Mouse (Mus musculus) adrenal gland (tissue): Measurements from ENCODE around the gene 4933434E20Rik.

Experiments used
- intact Hi-C: fragments of 180-260 bp; cut with DNase I; formaldehyde crosslinking; loops from one replicate; pipeline ENCODE4 v1.15.1; 2025

The 4933434E20Rik gene

DNA sequence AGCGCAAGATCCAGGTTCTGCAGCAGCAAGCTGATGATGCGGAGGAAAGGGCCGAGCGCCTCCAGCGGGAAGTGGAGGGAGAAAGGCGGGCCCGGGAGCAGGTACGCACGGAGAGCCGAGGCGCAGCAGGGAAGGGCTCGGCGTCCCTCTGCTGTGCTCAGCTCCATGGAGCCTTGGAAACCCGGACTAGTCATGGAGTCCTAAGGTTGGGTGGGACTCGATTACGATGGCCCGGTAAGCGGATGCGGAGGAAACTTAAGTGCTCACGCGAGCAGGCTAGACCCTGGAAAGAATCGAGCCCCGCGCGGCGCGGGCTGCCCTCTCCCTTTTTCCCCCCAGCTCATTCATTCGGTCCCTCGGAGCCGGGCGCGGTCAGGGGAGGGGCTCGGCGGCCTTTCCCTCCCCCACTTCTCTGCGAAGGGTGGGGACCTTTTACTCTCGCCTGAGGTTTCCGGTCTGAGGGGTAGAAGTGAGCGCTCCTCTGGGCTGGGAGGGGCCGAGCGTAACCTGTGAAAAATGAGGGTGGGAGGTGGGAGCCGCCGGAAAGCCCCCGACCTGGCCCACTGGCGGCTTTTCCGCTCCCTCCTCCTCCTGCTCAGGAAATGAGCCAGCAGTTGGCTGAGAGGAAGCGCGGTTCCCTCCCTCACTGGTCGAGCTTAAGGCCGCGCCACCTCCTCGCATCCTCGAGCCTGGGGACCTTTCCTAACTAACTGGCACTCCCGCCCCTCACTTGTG is 28.5 kb downstream of the 4933434E20Rik start:
- intact Hi-C loops: loop anchor here (5.0 to 10.0 kb wide), 4 partner anchors 37 to 305 kb away; partner anchors contain the start of gene Ube2q1

DNA sequence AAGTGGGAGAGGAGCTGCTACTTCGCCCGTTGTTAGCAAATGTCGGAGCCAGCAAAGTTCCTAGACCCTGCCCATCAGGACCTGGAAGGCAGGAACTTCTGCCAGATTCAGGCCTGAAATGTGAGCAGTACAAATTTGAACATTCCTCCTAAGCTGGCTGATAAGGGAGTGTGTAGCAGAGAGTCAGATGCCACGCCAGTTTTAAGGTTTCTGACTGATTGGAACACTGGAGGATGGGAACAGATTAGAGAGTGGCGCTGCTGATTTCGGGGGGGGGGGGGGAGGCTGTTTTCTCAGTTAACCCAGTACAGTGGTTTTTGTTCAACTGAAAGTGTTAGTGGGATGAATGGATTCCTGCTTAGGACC is 29.0 kb downstream of the 4933434E20Rik start:
- intact Hi-C loops: loop anchor here (5.0 kb wide), 1 partner anchor 37 kb away; no protein-coding TSS in a partner anchor

DNA sequence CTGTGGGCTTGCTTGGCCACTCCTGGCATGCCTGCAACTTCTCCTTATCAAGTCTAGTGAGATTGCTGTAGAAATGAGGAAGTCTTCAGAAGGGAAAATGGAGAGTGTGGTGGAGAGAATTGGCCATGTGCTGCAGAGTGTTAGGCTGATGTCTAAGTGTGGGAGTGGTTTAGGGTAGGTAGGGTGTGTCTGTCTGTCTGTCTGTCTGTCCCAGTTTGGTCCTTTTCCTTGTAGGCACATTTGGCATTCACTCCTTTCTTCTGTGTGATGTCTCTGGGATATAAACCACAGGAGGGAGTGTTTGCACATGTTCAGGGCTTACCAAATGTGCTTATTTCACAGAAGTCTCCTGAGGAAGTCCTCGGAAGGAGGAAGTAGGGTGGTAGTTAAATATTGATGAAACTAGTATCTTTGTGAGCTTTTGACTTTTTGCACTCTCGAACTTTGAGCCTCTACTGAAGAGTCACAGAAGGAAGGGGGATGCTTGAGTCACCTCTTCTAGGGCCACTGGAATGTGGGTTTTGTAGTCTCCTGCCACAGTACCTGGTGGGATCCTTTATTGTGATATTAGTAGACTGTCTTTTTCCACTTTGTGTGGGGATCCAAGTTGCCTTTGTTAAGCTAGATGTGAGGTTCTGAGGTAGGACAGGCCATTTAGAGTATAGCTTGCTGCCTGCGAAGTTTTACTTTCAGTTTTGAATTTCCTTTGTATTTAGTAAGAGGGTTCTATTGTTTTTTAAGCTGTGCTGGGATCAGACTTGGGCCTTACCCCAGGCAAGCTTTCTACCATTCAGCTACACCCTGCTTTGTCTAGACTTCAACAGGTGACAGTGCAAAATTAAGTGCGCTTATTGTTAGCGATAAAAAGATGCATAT is 30.2 kb downstream of the 4933434E20Rik start:
- intact Hi-C loops: loop anchor here (5.0 kb wide), 1 partner anchor 36 kb away; no protein-coding TSS in a partner anchor

DNA sequence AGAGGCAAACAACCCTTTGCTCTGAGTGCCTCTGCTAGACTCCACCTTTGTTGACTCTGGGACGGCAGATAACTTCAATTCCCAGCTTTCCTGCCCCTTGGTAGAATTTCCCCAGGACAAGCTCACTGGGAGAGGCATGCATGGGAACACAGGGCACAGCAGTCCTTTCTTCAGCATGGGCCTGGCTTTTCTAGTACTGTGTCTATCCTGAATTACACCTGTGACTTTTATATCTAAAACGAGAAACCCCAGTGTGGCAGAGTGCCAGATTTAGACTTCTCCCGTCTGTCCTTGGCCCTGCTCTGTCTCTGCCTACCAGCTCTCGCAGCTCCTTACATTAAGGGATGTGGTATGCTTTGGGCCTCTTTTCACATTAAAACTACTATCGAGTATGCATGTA is 31.6 kb downstream of the 4933434E20Rik start:
- intact Hi-C loops: loop anchor here (5.0 kb wide), 1 partner anchor 34 kb away; no protein-coding TSS in a partner anchor

DNA sequence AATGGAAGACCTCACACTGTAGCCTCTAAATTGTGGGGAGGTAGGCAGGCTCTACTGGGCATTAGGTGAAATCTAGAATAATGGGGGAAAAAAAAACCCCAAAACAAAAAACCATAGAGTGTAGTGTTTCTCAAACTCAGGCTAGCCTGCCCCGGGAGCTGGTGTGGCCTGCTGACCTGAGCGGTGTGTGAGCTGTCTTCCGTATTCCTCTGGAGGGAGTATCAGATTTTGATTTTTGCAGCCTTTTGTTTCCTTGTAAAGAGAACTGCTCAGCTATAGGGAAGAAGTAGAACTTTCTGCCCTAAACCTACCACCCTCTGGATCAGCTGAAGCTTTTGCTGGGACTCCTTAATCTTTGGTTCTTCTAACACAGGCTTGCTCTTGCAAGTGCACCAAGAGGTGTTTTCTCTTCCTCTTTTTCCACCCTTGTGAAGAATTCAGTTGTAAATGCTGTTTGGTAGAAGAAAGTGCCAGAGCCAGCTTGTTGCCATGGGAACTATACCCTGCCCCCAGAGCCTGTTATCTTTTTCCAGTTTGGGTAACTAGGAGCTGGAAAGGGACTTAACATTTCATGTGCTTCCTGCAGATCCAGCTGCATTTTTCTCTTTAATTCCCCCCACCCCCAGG is 32.4 kb downstream of the 4933434E20Rik start:
- intact Hi-C loops: loop anchor here (5.0 kb wide), 1 partner anchor 33 kb away; no protein-coding TSS in a partner anchor

DNA sequence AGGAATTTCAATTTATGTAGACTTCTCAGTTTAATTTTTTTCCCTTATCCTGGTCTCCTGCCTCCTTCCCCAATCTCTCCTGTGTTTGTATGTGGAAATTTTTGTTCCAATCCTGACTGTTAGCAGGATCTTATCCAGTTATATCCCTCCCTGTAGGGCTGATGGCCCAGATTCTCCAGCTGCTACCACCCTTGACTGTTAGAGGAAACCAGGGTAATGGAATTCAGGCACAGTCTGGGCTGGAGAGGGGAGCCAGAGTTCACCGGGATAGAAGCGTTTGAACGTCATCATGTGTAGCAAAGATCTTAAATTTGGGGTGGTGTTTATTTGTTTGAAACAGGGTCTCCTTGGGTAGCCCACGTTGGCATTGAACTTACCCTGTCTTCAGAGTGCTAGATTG is 33.4 kb downstream of the 4933434E20Rik start:
- intact Hi-C loops: loop anchor here (5.0 kb wide), 1 partner anchor 33 kb away; no protein-coding TSS in a partner anchor

DNA sequence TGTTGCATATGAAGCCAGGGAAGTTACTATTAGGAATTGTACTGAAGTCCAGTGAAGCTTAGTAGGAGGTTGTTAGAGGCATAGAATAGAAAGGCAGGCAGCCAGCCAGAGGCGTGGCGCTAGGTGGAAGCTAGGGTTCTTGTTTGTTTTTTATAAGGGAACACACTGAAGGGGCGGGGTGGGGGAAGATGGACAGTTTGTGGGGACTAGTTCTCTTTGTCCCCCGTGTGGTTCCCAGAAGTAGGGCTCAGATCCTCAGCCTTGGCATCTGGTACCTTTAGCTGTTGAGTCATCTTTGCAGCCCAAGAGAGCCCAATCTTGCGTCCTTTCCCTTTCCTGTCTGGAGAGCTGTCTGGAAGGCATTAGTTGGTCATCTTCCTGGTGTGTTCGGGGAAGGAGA is 33.8 kb downstream of the 4933434E20Rik start:
- intact Hi-C loops: no loop called here

DNA sequence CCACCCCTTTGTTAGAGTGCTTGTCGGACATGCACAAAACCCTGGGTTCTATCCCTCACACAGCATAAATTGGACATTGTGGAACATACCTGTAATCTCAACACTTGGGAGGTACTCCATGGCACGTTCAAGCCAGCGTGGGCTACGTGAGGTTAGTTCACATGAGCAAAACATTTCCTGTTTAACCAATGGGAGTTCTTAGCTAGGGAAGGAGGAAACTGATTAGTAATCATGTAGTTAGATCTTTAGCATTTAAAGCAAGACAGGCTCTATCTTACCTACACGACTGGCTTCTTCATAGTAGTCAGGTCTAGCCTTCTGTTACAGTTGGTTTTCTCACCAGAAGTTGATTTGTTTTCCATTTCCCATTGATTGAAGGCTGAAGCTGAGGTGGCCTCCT is 34.6 kb downstream of the 4933434E20Rik start:
- intact Hi-C loops: no loop called here

DNA sequence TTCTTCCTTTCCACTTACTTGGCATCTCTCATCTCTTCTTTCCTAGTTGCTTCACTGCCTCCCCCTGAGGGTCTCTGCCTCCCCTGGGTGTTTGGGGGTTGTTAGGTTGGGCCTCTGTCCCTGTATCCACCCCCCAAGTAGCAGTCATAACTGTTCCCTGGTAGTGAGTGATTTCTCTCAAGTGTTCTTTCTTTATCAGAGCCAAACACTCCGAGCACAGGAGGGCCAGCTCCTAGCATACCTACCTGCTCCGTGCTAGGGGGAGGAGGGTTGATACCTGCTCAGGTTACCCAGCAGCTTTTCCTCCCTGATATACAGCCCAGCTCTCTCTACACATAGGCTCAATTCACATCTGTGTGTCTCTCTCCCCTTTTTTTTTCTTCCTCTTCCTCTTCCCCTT is 37.2 kb downstream of the 4933434E20Rik start:
- intact Hi-C loops: no loop called here

DNA sequence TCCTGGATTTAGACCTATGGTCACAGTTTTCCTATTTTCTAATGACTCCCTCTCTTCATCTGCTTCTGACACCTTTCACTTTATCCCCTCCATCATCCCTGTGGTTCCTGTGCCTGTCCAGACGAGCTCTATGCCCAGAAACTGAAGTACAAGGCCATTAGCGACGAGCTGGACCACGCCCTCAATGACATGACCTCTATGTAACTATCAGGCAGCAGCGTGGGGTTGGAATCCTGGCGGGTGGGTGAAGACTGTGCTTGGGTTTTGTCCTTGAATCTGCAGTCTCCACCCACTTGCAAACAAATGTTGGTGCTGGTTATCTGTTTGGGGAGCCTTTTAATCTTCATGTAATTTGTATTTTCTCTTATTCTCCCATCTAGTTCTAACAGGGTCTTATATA is 39.5 kb downstream of the 4933434E20Rik start:
- intact Hi-C loops: no loop called here

DNA sequence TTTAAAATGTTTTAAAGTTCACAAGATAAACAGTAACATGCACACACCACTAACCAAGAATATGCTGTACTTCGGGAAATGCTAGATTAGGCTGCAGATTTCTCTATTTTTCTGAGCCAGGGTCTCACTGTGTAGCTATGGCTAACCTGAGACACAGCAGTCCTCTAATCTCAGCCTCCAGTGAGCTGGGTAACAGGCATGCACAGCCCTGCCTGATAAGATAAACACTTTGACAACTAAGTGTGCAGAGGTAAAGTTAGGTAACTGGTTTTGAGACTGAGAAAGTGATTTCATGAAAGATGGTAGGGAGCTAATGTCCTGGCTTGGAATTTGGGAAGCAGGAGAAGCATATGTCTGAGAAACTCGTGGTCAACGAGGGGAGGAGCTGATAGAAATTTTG is 43.0 kb downstream of the 4933434E20Rik start:
- intact Hi-C loops: no loop called here

DNA sequence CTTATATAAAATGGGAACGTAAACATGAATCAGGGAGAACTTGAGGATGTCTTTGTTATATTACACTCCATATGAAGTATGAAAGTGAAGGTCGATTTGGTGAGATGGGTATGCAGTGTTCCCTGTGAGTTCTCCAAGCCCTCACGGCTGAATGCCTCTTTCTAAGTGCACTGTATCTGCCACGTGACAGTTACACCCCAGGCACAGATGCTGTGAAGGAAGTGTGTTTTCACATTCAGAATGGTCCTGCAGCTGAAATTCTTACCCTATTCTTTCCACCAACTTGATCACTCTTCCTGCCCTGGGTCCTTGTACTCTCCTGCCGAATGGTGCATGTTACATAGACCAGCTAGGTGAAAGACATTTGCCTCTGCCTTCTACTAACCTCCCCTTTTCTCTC is 46.5 kb downstream of the 4933434E20Rik start:
- intact Hi-C loops: no loop called here

DNA sequence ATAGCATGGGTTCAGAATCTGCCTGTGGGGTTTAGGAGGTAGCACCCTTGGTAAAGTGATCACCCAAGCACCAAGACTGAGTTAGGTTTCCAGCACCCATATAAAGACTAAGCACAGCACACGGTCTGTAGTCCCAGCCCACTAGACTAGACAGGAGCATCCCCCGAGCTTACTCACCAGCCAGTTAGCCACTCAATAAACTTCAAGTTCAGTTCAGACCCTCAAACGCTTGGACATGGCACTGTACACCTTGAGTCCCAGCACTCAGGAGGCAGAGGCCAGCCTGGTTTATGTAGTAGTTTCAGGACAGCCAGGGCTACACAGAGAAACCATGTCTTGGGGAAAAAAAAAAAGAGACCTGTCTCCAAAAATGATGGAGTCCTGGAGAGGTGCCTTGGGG is 49.6 kb downstream of the 4933434E20Rik start:
- intact Hi-C loops: no loop called here

DNA sequence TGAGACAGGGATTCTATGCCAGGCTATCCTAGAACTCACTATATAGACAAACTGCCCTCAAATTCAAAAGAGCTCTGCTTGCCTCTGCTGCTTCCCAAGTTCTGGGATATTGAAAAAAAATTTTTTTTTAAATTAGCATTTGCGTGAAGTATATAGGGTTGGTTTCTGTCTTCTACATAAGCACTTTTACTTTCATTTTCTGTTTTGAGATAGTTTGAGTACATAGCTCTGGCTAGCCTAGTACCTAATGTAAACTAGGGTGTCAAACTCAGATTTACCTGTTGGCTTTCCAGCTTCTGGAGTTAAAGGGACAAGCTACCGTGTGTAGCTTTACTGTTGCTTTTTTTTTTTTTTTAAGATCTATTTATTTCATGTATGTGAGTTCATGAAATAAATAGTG is 50.2 kb downstream of the 4933434E20Rik start:
- intact Hi-C loops: no loop called here

DNA sequence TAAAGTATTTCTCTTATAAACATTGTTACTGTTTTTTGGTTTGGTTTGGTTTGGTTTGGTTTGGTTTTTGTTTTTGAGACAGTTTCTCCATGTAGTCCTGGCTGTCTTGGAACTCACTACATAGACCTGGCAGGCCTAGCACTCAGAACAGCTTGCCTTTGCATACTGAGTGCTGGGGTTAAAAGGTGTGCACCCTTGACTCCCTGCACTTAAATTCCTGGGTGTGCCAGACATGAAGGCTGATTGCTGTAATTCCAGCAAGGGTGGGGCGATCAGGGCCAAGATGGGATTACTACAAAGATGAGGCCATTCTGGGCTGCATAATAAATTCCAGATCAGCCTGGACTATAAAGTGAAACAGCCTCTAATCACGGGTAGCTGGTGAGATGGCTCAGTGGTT is 50.8 kb downstream of the 4933434E20Rik start:
- intact Hi-C loops: no loop called here

DNA sequence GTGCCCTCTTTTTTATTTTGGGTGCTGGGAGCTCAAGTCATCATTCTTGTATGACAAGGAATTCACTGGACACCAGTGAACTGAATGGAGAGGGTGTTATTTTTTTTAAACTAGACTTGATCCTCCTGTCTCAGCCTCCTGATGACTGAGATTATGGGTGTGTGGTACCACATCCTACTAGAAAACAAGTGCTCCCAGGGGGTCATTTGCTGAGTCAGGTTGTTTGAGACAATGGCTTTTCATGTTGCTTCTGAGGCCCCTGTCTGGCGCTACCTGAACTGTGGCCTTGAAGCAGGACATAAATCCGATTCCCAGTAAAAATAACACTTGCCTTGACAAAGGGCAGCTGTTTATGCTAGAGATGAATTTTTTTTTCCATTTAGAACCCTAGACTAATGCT is 51.7 kb downstream of the 4933434E20Rik start:
- intact Hi-C loops: no loop called here

DNA sequence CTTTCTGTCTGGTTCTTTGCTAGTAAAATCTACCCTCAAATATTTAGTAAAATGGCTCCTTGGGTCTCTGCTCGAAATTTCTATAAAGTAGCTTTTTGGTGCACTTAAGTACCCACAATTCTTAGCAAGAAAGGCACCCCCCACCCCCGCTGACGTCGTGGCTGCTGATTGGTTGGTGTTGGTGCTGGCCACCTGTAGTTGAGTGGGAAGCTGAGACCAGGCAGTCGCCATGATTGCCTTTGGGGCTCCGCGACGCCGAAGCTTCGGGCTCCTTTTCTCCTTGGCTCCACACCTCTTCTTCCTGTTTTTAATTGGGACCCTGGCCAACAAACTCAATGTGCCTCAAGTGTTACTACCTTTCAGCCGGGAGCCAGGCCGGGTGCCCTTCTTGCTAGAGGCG is 52.5 kb downstream of the 4933434E20Rik start, which contains the start of gene Nup210l:
Gene Nup210l, plus strand, starts transcription at position 195 of the 400 bp plus-strand sequence.
- intact Hi-C loops: no loop called here

DNA sequence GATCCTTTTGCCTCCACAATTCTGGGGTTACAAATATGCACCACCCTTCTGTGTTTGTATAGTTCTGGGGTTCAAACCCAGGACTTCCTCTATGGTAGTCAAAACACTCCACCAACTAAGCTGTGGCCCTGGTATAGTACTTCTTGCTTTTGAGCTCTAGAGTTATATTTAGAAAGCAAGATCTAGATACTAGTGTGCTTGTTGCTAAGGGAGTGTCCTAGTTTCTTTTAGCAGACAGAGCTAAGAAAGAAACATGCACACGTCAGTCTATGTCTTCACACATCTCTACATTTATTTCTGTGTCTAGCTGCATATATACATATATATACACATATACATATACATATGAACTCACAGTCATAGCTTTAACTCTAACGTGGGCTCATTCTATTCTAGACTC is 60.3 kb downstream of the 4933434E20Rik start:
- intact Hi-C loops: no loop called here

DNA sequence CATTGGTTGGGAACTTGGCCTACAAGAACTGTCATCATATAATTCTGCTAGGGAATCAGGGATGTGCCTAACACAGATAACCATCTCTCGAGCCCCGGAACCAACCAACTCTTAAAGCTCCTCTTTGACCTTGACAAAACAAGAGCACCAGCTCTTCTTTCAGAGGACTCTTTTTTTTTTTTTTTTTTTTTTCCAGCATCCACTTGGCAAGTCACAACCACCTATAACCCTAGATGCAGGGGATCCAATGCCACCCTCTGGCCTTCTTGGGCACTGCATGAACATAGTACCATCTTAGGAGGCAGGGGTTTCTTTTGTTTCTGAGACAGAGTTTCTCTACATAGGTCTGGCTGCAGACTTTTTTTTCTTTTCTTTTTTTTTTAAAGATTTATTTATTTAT is 62.9 kb downstream of the 4933434E20Rik start:
- intact Hi-C loops: no loop called here

DNA sequence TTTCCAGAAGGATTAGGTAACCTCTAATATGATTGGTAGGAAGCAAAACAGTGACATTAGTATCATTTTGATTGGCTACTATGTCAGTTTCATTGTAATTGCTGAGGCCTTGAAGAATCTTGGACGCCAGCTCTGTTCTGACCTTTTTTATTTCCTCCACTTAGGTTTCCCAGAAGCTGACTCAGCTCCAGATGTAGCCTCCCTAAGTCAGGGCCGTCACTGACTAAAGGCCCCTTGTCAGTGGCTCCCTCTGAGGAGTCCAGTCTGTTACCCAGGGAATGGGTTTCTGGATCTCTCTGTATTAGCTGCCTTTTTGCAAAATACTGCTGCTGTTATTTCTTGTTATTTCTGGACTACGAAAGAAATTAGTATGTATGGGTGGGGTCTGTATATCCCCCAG is 64.1 kb downstream of the 4933434E20Rik start:
- intact Hi-C loops: loop anchor here (5.0 kb wide), 1 partner anchor 33 kb away; no protein-coding TSS in a partner anchor
